Mouse (Mus musculus): Measurements from ENCODE around the gene Suv39h1. TPM values are rescaled to one million over a fixed set of nuclear protein-coding genes. Genes with fewer than 3 reads are reported as not detected.

The Suv39h1 gene
- total and polyA plus RNA-seq, 3 experiments: 104 to 129 (median 122) TPM

- TF ChIP-seq E2F4 (IDR thresholded peaks at IDR 0.05; ENCODE audit: borderline replicate concordance, low read depth, low read length) (no peak), SMC3 (IDR thresholded peaks at IDR 0.05; ENCODE audit: low read depth, low read length) (peak; percentile 37), CTCF (IDR thresholded peaks at IDR 0.05 in 2 of 3, conservative IDR thresholded peaks at IDR 0.05 in 1 of 3; ENCODE audit: control insufficient read depth in 1 of 3, insufficient read depth in 1 of 3, low read depth in 2 of 3, low read length in 3 of 3, poor library complexity in 1 of 3, severe bottlenecking in 1 of 3) (peak; percentile 22 to 56 (median 40); a peak in 5 of 6 replicates), MXI1 (IDR thresholded peaks at IDR 0.05; ENCODE audit: low read depth, low read length) (no peak), NRF1 (IDR thresholded peaks at IDR 0.05; ENCODE audit: insufficient read depth, low read depth, low read length, poor library complexity, severe bottlenecking) (no peak), SIN3A (IDR thresholded peaks at IDR 0.05; ENCODE audit: low read length) (0 out of 2 replicates have a peak, but pooled peaks have one; percentile 35), NELFE (IDR thresholded peaks at IDR 0.05; ENCODE audit: low read depth, low read length) (no peak), EP300 (IDR thresholded peaks at IDR 0.05; ENCODE audit: low read depth in 1 of 2, low read length in 2 of 2) (no peak)
Measured at GRCm38 (mm10) chrX:8101017-8101416, 26.5 kb upstream of the Suv39h1 start (continued).

- peaks cover 2% of the 10 kb centered on the region; the same call in 1 of the 2 replicates for H3K79me2 ChIP-seq (ENCODE audit: control insufficient read depth, insufficient read depth, low read length, poor library complexity)
- peak overlapping the region; percentile 28 for H3K27ac ChIP-seq (ENCODE audit: control insufficient read depth, low read depth, low read length)
- no peaks in the 10 kb centered on the region for H3K9me3 ChIP-seq (replicated peaks; ENCODE audit: insufficient read depth, low read length)
- TF ChIP-seq RCOR1 (IDR thresholded peaks at IDR 0.05; ENCODE audit: low read depth, low read length) (peak; percentile 97), ZNF384 (IDR thresholded peaks at IDR 0.05; ENCODE audit: low read depth, low read length) (peak; percentile 87), ETS1 (IDR thresholded peaks at IDR 0.05; ENCODE audit: low read depth, low read length) (peak; percentile 48; the same call in 1 of the 2 replicates), GATA1 (IDR thresholded peaks at IDR 0.05; ENCODE audit: low read depth, low read length) (no peak), TAL1 (IDR thresholded peaks at IDR 0.05; ENCODE audit: low read length) (peak; percentile 22), ZMIZ1 (IDR thresholded peaks at IDR 0.05; ENCODE audit: low read depth, low read length) (no peak), MYC (IDR thresholded peaks at IDR 0.05; ENCODE audit: low read depth, low read length) (0 out of 2 replicates have a peak, but pooled peaks have one; percentile 41), EP300 (IDR thresholded peaks at IDR 0.05; ENCODE audit: low read depth in 1 of 2, low read length in 2 of 2) (peak; percentile 37 to 43; a peak in 2 of 4 replicates)
- no peaks in the 10 kb centered on the region for H3K27me3 ChIP-seq (ENCODE audit: control insufficient read depth in 1 of 2, insufficient read depth in 2 of 2, low read length in 2 of 2)
- H3K36me3 ChIP-seq (ENCODE audit: control insufficient read depth in 1 of 2, insufficient read depth in 2 of 2, low read length in 2 of 2): peaks cover 0 to 29% of the 10 kb centered on the region in 2 experiments; a peak in 2 of 4 replicates
- H3K4me3 ChIP-seq (ENCODE audit: control insufficient read depth in 1 of 2, insufficient read depth in 1 of 2, low read depth in 2 of 2, low read length in 2 of 2): no peak overlapping the region
- H3K9ac ChIP-seq (ENCODE audit: control insufficient read depth, low read depth, low read length, poor library complexity, severe bottlenecking): no peak overlapping the region
- peaks cover 4 to 30% of the 10 kb centered on the region in 2 experiments; a peak in 3 of 4 replicates for H3K4me1 ChIP-seq (ENCODE audit: control insufficient read depth in 1 of 2, insufficient read depth in 2 of 2, low read length in 2 of 2)
- DNase-seq (ENCODE audit: low read depth, low spot score): peak; percentile 77
Measured at GRCm38 (mm10) chrX:8099435-8099834, 24.9 kb upstream of the Suv39h1 start.

- peak overlapping the region; percentile 82 for H3K27ac ChIP-seq (ENCODE audit: control insufficient read depth, low read depth, low read length)
- H3K4me3 ChIP-seq (ENCODE audit: control insufficient read depth in 1 of 2, insufficient read depth in 1 of 2, low read depth in 2 of 2, low read length in 2 of 2): peak overlapping the region; percentile 55 to 87
- no peaks in the 10 kb centered on the region for H3K27me3 ChIP-seq (ENCODE audit: control insufficient read depth in 1 of 2, insufficient read depth in 2 of 2, low read length in 2 of 2)
- peaks cover 2% of the 10 kb centered on the region; the same call in 1 of the 2 replicates for H3K79me2 ChIP-seq (ENCODE audit: control insufficient read depth, insufficient read depth, low read length, poor library complexity)
- no peaks in the 10 kb centered on the region for H3K9me3 ChIP-seq (replicated peaks; ENCODE audit: insufficient read depth, low read length)
- peak; percentile 100 for DNase-seq (ENCODE audit: low read depth, low spot score)
- H3K36me3 ChIP-seq (ENCODE audit: control insufficient read depth in 1 of 2, insufficient read depth in 2 of 2, low read length in 2 of 2): peaks cover 0 to 22% of the 10 kb centered on the region in 2 experiments; a peak in 2 of 4 replicates
- peak overlapping the region; percentile 79 for H3K9ac ChIP-seq (ENCODE audit: control insufficient read depth, low read depth, low read length, poor library complexity, severe bottlenecking)
- peaks cover 3 to 25% of the 10 kb centered on the region in 2 experiments; a peak in 3 of 4 replicates for H3K4me1 ChIP-seq (ENCODE audit: control insufficient read depth in 1 of 2, insufficient read depth in 2 of 2, low read length in 2 of 2)
- TF ChIP-seq USF2 (IDR thresholded peaks at IDR 0.05; ENCODE audit: borderline replicate concordance in 1 of 2, insufficient read depth in 1 of 2, low read depth in 1 of 2, low read length in 2 of 2): no peak
- TF ChIP-seq TCF12 (IDR thresholded peaks at IDR 0.05; ENCODE audit: low read depth, low read length): peak; percentile 56
- TF ChIP-seq MYC (IDR thresholded peaks at IDR 0.05; ENCODE audit: low read depth, low read length): peak; percentile 41; the same call in 1 of the 2 replicates
- no peak for TF ChIP-seq ZNF384 (IDR thresholded peaks at IDR 0.05; ENCODE audit: low read depth, low read length)
- no peak for TF ChIP-seq POLR2AphosphoS5 (IDR thresholded peaks at IDR 0.05; ENCODE audit: borderline replicate concordance, low read depth, low read length)
- TF ChIP-seq MAX (IDR thresholded peaks at IDR 0.05; ENCODE audit: low read length): peak; percentile 27
- peak; percentile 83 for TF ChIP-seq TBP (IDR thresholded peaks at IDR 0.05; ENCODE audit: low read depth, low read length)
- peak; percentile 41 for TF ChIP-seq MXI1 (IDR thresholded peaks at IDR 0.05; ENCODE audit: low read depth, low read length)
- no peak for TF ChIP-seq KAT2A (conservative IDR thresholded peaks at IDR 0.05; ENCODE audit: low read depth, low read length)
- TF ChIP-seq SIN3A (IDR thresholded peaks at IDR 0.05; ENCODE audit: low read length): peak; percentile 62
- peak; percentile 69 for TF ChIP-seq ZMIZ1 (IDR thresholded peaks at IDR 0.05; ENCODE audit: low read depth, low read length)
- TF ChIP-seq SMC3 (IDR thresholded peaks at IDR 0.05; ENCODE audit: low read depth, low read length): no peak
- TF ChIP-seq UBTF (IDR thresholded peaks at IDR 0.05; ENCODE audit: borderline replicate concordance, insufficient read depth, low read depth, low read length): no peak
- peak; percentile 85; the same call in 1 of the 2 replicates for TF ChIP-seq POLR2AphosphoS2 (IDR thresholded peaks at IDR 0.05; ENCODE audit: low read length)
- no peak for TF ChIP-seq TAL1 (IDR thresholded peaks at IDR 0.05; ENCODE audit: low read length)
- no peak for TF ChIP-seq JUND (IDR thresholded peaks at IDR 0.05; ENCODE audit: low read depth, low read length)
- no peak for TF ChIP-seq ZKSCAN1 (IDR thresholded peaks at IDR 0.05; ENCODE audit: low read depth, low read length)
- peak; percentile 70 for TF ChIP-seq ELF1 (IDR thresholded peaks at IDR 0.05; ENCODE audit: low read depth, low read length)
- TF ChIP-seq MYB (IDR thresholded peaks at IDR 0.05; ENCODE audit: low read depth, low read length): no peak
Measured at GRCm38 (mm10) chrX:8096787-8097242, 22.3 kb upstream of the Suv39h1 start.

All from MEL (cell line).